11 mouse cellular contexts compared by ENCODE assay signal in the genomic region with DNA sequence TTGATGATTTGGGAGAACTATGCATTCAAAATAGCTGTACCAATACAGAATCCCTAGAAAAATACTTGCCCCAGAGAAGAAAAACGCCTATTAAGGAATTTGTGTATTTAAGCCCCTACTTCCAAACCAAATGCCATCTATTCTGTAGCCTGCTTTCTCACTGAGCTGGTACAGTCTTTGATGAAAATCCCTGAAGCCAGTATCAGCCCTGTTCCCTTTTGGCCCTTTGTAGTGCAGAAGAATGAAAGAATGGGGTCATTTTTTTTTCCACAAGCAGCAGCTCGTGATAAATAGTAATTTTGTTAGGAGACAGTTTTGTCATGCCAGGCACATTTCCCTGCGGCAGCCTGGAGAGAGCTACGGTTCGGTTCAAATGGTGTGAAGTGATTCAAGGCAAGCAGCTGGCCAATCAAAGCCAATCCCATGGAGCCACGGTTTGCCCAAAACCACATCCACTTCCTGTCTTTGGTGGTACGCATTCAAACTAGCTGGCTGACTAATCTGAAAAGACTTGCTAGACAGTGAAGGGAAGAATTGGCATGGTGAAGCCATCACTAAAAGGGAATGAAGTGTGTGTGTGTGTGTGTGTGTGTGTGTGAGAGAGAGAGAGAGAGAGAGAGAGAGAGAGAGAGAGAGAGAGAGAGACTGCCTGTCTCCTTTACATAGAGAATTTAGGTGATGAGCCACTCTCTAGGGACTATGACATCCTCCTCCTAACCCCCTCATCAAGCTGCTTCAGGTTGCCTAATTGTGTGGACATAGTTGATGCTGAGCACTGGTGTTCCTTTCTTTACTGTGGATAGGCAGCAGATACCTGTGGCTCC.
DNase-seq lines count a peak whose midpoint lies in the region; ATAC-seq and TF ChIP-seq lines count a peak whose summit lies in the region.
"Had no signal": no experiment of that assay in that cellular context is flagged by ENCODE, and none has a peak within 500 bp of the region (broad histone marks: within the 10 kb centered on the region; RNA-seq: fewer than 3 reads in every experiment).

No protein-coding gene starts in this region.

- no peaks in the 10 kb centered on the region for H3K9me3 ChIP-seq in hindbrain, embryonic 16.5 days (ENCODE audit: control insufficient read depth, low read length)
- H3K9me3 ChIP-seq in midbrain, postnatal 0 days (ENCODE audit: low read length): no peaks in the 10 kb centered on the region
- H3K9me3 ChIP-seq: liver, embryonic 13.5 days; stomach, embryonic 15.5 days had no signal

- H3K27ac ChIP-seq in hindbrain, embryonic 16.5 days (ENCODE audit: low read depth, low read length): peak overlapping the region; percentile 71
- H3K27ac ChIP-seq in midbrain, postnatal 0 days (ENCODE audit: low read depth, low read length): peak overlapping the region; percentile 47; the same call in 1 of the 2 replicates
- H3K27ac ChIP-seq: liver, embryonic 13.5 days; stomach, embryonic 15.5 days had no signal

- 0 out of 2 replicates have a peak, but pooled peaks cover 3% of the 10 kb centered on the region for H3K4me1 ChIP-seq in hindbrain, embryonic 16.5 days (ENCODE audit: control insufficient read depth, insufficient read depth, low read depth, low read length)
- no peaks in the 10 kb centered on the region for H3K4me1 ChIP-seq in midbrain, postnatal 0 days (ENCODE audit: insufficient read depth, low read length)
- H3K4me1 ChIP-seq: liver, embryonic 13.5 days; stomach, embryonic 15.5 days had no signal

- 35% methylated on average over 7 of the region's 7 CpGs for WGBS in hindbrain, embryonic 16.5 days
- WGBS in midbrain, postnatal 0 days: 30% methylated on average over 7 of the region's 7 CpGs

- peak; percentile 88 for ATAC-seq in hindbrain, embryonic 16.5 days
- ATAC-seq in midbrain, postnatal 0 days (ENCODE audit: low FRiP score): peak; percentile 89

- no peak overlapping the region for H3K4me3 ChIP-seq in hindbrain, embryonic 16.5 days (ENCODE audit: low read length)
- H3K4me3 ChIP-seq in midbrain, postnatal 0 days (ENCODE audit: low read depth, low read length): no peak overlapping the region
- H3K4me3 ChIP-seq: liver, embryonic 13.5 days; stomach, embryonic 15.5 days had no signal

- no peaks in the 10 kb centered on the region for H3K36me3 ChIP-seq in hindbrain, embryonic 16.5 days (ENCODE audit: control insufficient read depth, insufficient read depth, low read length)
- no peaks in the 10 kb centered on the region for H3K36me3 ChIP-seq in midbrain, postnatal 0 days (ENCODE audit: insufficient read depth, low read length)
- H3K36me3 ChIP-seq: liver, embryonic 13.5 days; stomach, embryonic 15.5 days had no signal

- H3K9ac ChIP-seq in hindbrain, embryonic 16.5 days (ENCODE audit: low read depth, low read length): no peak overlapping the region
- no peak overlapping the region for H3K9ac ChIP-seq in midbrain, postnatal 0 days (replicated peaks; ENCODE audit: low read length, poor library complexity, severe bottlenecking)
- H3K9ac ChIP-seq: liver, embryonic 13.5 days; stomach, embryonic 15.5 days had no signal

- H3K4me2 ChIP-seq in hindbrain, embryonic 16.5 days (ENCODE audit: low read length): no peak overlapping the region
- no peak overlapping the region for H3K4me2 ChIP-seq in midbrain, postnatal 0 days (ENCODE audit: low read depth, low read length, poor library complexity, severe bottlenecking)
- H3K4me2 ChIP-seq: liver, embryonic 13.5 days; stomach, embryonic 15.5 days had no signal

- DNase-seq in 416B (ENCODE audit: low read depth): peak; percentile 73
- DNase-seq in Muller cell, postnatal 12 days (ENCODE audit: inconsistent ontology term): peak; percentile 93
- peak; percentile 80 for DNase-seq in midbrain, postnatal 0 days (ENCODE audit: low spot score)
- DNase-seq in adrenal gland, adult 8-10 months: no peak
- no peak for DNase-seq in adrenal gland, adult 2 months
- no peak for DNase-seq in yolk sac, embryonic 10.5 days (ENCODE audit: low spot score)
- no peak for DNase-seq in gastrocnemius, postnatal 10 days
- DNase-seq: gastrocnemius, postnatal 25 days; liver, embryonic 13.5 days had no signal

- H3K27me3 ChIP-seq in hindbrain, embryonic 16.5 days (replicated peaks; ENCODE audit: control insufficient read depth, insufficient read depth, low read length): no peaks in the 10 kb centered on the region
- no peaks in the 10 kb centered on the region; the same call in 1 of the 2 replicates for H3K27me3 ChIP-seq in midbrain, postnatal 0 days (ENCODE audit: insufficient read depth, low read length)
- H3K27me3 ChIP-seq: stomach, embryonic 15.5 days had no signal

- no peak for TF ChIP-seq CTCF in midbrain, postnatal 0 days (IDR thresholded peaks at IDR 0.05)

Comparison
In these comparisons a context has a peak if more than half of its experiments do, and no peak if none do; other contexts are left out.
1. DNase-seq: peak in 416B (single experiment), Muller cell, postnatal 12 days (single experiment) and midbrain, postnatal 0 days (single experiment); none in adrenal gland, adult 8-10 months (single experiment), adrenal gland, adult 2 months (single experiment), yolk sac, embryonic 10.5 days (single experiment) and gastrocnemius, postnatal 10 days (single experiment).